Mouse (Mus musculus) ovary, adult 10 weeks (tissue): ENCODE results near the gene Desi1. TPM values are rescaled to one million over a fixed set of nuclear protein-coding genes. Genes with fewer than 3 reads are reported as not detected.

Experiments used
- polyA plus RNA-seq: library from polyadenylated mRNA; stranded (reverse); fragments of 350-450 nt; fragmentation: Illumina TruSeq; extraction: RNeasy Lipid Tissue Mini Kit (QIAGEN cat#74804); gene quantifications from one replicate; pipeline ENCODE4 v1.2.3, GENCODE M21; 2014

The Desi1 gene
- 10.5 TPM for polyA plus RNA-seq

GRCm38 (mm10) chr15:82033762-82034161 lies at the start of gene Desi1:
Gene Desi1, minus strand, starts transcription at chr15:82033862.

GRCm38 (mm10) chr15:82069898-82070297 lies 36.2 kb upstream of the Desi1 start, which contains the start of gene Mei1:
Gene Mei1, plus strand, starts transcription at chr15:82069996.

DNA sequence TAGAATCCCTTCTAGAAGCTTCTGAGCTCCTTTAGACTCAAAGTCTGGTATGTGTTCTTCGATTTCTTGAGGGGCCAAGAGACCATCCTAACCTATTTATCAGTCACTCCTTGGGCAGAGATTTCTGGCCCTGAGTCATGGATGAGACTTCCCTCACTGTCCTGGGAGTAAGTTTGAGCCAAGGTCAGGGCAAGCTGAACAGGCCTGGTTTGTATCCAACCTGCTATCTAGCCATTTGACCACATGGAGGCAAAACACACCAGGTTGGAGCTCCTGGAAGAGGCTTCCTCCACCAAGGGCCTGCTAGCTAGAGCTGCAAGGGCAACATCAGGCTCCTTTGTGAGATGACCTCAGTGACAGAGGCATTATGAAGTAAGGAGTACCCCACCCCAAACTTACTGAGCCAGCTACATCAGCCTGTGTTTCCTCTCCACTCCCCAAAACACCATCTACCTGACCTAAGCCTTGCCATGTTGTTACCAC lies 25.1 kb upstream of the Desi1 start, which contains the start of gene 4930407I10Rik:
TSS of gene 4930407I10Rik (plus strand) at position 433 of the 483 bp plus-strand sequence.

GRCm38 (mm10) chr15:82047080-82047883 lies 13.6 kb upstream of the Desi1 start, which contains the start of gene Snu13:
Gene Snu13, minus strand, starts transcription at chr15:82047598.

GRCm38 (mm10) chr15:81987646-81988045 lies 46.0 kb downstream of the Desi1 start, which contains the start of gene Xrcc6:
Gene Xrcc6, plus strand, starts transcription at chr15:81987835.

DNA sequence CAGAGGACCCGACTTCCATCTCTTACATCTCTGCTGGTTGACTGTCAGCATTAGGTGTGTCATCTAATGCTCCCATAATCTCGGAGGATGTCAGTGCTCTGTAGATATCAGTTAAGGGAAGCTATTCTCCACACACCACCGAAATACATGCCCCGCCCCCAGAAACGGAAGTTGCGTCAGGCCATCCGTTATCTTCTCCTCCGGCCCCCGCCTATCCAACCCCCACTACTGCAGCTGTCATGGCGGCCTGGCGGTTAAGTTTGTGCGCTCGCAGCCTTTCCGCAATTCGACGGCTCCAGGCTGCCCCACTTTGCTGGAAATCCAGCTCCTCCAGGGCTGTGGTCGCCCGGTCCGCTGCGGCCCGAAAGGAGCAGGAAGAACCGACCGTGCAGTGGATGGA lies 53.3 kb downstream of the Desi1 start, which contains the start of gene 1700029P11Rik:
TSS of gene 1700029P11Rik (plus strand) at position 220 of the 400 bp plus-strand sequence.

DNA sequence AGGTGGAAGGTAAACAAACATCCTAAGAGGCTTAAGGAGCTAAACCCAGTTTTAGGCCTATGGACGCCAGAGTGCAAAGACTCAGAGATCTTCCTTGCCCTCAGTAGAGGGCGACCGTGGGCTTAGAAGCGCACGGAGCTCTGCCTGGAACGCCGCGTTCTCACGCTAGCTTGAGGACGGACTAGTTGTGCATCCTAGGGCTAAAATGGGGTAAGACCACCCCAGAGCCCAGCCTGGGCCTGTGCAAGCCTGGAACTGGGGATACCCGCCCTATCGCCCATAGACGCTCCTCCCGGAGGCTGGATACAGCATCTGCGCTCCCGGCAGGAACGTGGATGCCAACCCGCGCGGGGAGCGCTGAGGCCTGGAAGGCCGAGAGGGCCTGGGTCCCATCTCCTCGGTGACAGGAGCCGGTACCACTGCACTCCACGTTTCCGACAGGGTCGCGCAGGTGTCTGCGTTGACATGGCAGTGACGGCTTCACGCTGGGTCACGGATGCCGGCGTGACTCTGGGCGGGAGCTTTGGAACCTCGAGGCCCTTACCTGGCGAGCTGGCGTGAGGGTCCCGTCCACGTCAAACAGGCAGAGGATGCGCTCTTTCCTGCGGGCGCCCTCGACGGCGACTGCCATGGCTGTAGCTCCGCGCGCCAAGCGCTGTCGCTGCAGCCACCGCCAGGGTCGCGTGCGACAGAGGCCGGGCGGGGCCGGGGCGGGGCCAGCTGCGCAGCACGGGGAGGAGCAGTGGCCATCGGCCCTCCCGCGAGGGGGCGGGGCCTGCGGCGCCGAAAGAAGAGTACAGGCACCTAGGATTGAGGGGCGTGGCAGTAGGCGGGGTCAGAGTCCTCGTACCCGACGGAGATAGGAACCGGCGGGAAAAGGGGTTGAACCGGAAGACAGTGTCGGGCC lies 73.2 kb downstream of the Desi1 start, which contains the start of gene Pmm1:
TSS of gene Pmm1 (minus strand) at position 760 of the 907 bp plus-strand sequence.

Other genes starting within 250 kb of the Desi1 start
- gene Tef, start 231.4 kb downstream of the Desi1 start, polyA plus RNA-seq: 35.2 TPM
- gene Tob2, start 175.1 kb downstream of the Desi1 start, polyA plus RNA-seq: 6.9 TPM
- 20.4 TPM for gene Phf5a, start 162.0 kb downstream of the Desi1 start, polyA plus RNA-seq
- gene Aco2, start 161.6 kb downstream of the Desi1 start, polyA plus RNA-seq: 33.5 TPM
- gene Polr3h, start 107.6 kb downstream of the Desi1 start, polyA plus RNA-seq: 1.8 TPM
- 1.2 TPM for gene Csdc2, start 97.1 kb downstream of the Desi1 start, polyA plus RNA-seq
- gene Pmm1, start 72.9 kb downstream of the Desi1 start, polyA plus RNA-seq: not detected
- gene 1700029P11Rik, start 53.3 kb downstream of the Desi1 start, polyA plus RNA-seq: not detected
- gene Xrcc6, start 46.0 kb downstream of the Desi1 start, polyA plus RNA-seq: 146 TPM
- 600 TPM for gene Snu13, start 13.7 kb upstream of the Desi1 start, polyA plus RNA-seq
- gene 4930407I10Rik, start 25.3 kb upstream of the Desi1 start, polyA plus RNA-seq: not detected
- not detected for gene Mei1, start 36.1 kb upstream of the Desi1 start, polyA plus RNA-seq
- gene Ccdc134, start 94.1 kb upstream of the Desi1 start, polyA plus RNA-seq: 1.4 TPM
- 9.6 TPM for gene Srebf2, start 113.3 kb upstream of the Desi1 start, polyA plus RNA-seq
- not detected for gene Shisa8, start 179.0 kb upstream of the Desi1 start, polyA plus RNA-seq
- not detected for gene Tnfrsf13c, start 190.5 kb upstream of the Desi1 start, polyA plus RNA-seq
- gene Cenpm, start 210.9 kb upstream of the Desi1 start, polyA plus RNA-seq: 2.6 TPM
- gene 1500009C09Rik, start 218.5 kb upstream of the Desi1 start, polyA plus RNA-seq: not detected
- gene Sept3, start 241.0 kb upstream of the Desi1 start, polyA plus RNA-seq: 0.63 TPM